Mouse (Mus musculus): ENCODE measurements around the gene Usp18. TPM values are rescaled to one million over a fixed set of nuclear protein-coding genes. Genes with fewer than 3 reads are reported as not detected.

Usp18 gene
- polyA plus RNA-seq, 2 experiments, result 2.9 to 5.4 TPM

- DNase-seq (ENCODE audit: low read depth in 3 of 3, low spot score in 3 of 3), result peak; percentile 20 to 32 (median 23)
Measured at GRCm38 (mm10) chr6:121274356-121274755, 28.6 kb downstream of the Usp18 start.

GRCm38 (mm10) chr6:121284132-121284531, 38.4 kb downstream of the Usp18 start:
- DNase-seq (ENCODE audit: low read depth in 3 of 3, low spot score in 3 of 3) (no peak), ATAC-seq (ENCODE audit: insufficient read depth) (no peak)
- H3K36me3 ChIP-seq (replicated peaks; ENCODE audit: control insufficient read depth, insufficient read depth, low read depth), result no peaks in the 10 kb centered on the region
- no peak overlapping the region for H3K4me2 ChIP-seq (ENCODE audit: low read depth)
- no peak overlapping the region for H3K4me3 ChIP-seq (ENCODE audit: insufficient read depth in 1 of 2, low read depth in 2 of 2, low read length in 2 of 2)
- no peak overlapping the region for H3K27ac ChIP-seq
- H3K9ac ChIP-seq (replicated peaks), result no peak overlapping the region
- WGBS (ENCODE audit: insufficient replicate concordance), result 69% methylated on average over 5 of the region's 5 CpGs
- no peaks in the 10 kb centered on the region for H3K4me1 ChIP-seq (replicated peaks; ENCODE audit: control insufficient read depth in 2 of 2, insufficient read depth in 2 of 2, low read length in 1 of 2)
- no peaks in the 10 kb centered on the region; the same call in 1 of the 2 replicates for H3K27me3 ChIP-seq (ENCODE audit: control insufficient read depth, insufficient read depth, low read length)
- TF ChIP-seq EP300 (IDR thresholded peaks at IDR 0.05; ENCODE audit: low read depth), result no peak
- TF ChIP-seq CTCF (IDR thresholded peaks at IDR 0.05; ENCODE audit: low read depth), result no peak
- no peaks in the 10 kb centered on the region for H3K9me3 ChIP-seq (ENCODE audit: control insufficient read depth, low read length)

More at GRCm38 (mm10) chr6:121274356-121274755, 28.6 kb downstream of the Usp18 start:
- no peak for ATAC-seq (ENCODE audit: insufficient read depth)
- Histone ChIP-seq H3K4me3 (ENCODE audit: insufficient read depth in 1 of 2, low read depth in 2 of 2, low read length in 2 of 2) (no peak overlapping the region), H3K4me1 (replicated peaks; ENCODE audit: control insufficient read depth in 2 of 2, insufficient read depth in 2 of 2, low read length in 1 of 2) (no peaks in the 10 kb centered on the region; a peak in 1 of 4 replicates), H3K36me3 (replicated peaks; ENCODE audit: control insufficient read depth, insufficient read depth, low read depth) (no peaks in the 10 kb centered on the region), H3K27me3 (ENCODE audit: control insufficient read depth, insufficient read depth, low read length) (no peaks in the 10 kb centered on the region), H3K9me3 (ENCODE audit: control insufficient read depth, low read length) (no peaks in the 10 kb centered on the region), H3K4me2 (ENCODE audit: low read depth) (no peak overlapping the region), H3K9ac (replicated peaks) (no peak overlapping the region), H3K27ac (no peak overlapping the region)
- 50% methylated on average over 3 of the region's 3 CpGs for WGBS (ENCODE audit: insufficient replicate concordance)
- TF ChIP-seq CTCF (IDR thresholded peaks at IDR 0.05; ENCODE audit: low read depth) (peak; percentile 53; the same call in 1 of the 2 replicates), EP300 (IDR thresholded peaks at IDR 0.05; ENCODE audit: low read depth) (no peak)

GRCm38 (mm10) chr6:121299317-121299716, 53.6 kb downstream of the Usp18 start:
- Histone ChIP-seq H3K27me3 (ENCODE audit: control insufficient read depth, insufficient read depth, low read length) (no peaks in the 10 kb centered on the region), H3K9ac (replicated peaks) (no peak overlapping the region), H3K36me3 (replicated peaks; ENCODE audit: control insufficient read depth, insufficient read depth, low read depth) (no peaks in the 10 kb centered on the region), H3K4me1 (replicated peaks; ENCODE audit: control insufficient read depth in 2 of 2, insufficient read depth in 2 of 2, low read length in 1 of 2) (peaks cover 0 to 3% of the 10 kb centered on the region in 2 experiments; a peak in 2 of 4 replicates), H3K4me2 (ENCODE audit: low read depth) (no peak overlapping the region), H3K9me3 (ENCODE audit: control insufficient read depth, low read length) (no peaks in the 10 kb centered on the region), H3K27ac (no peak overlapping the region), H3K4me3 (ENCODE audit: insufficient read depth in 1 of 2, low read depth in 2 of 2, low read length in 2 of 2) (no peak overlapping the region)
- no peak for TF ChIP-seq CTCF (IDR thresholded peaks at IDR 0.05; ENCODE audit: low read depth)
- TF ChIP-seq EP300 (IDR thresholded peaks at IDR 0.05; ENCODE audit: low read depth), result no peak
- no peak for DNase-seq (ENCODE audit: low read depth in 3 of 3, low spot score in 3 of 3)
- WGBS (ENCODE audit: insufficient replicate concordance), result 47% methylated on average over 7 of the region's 7 CpGs
- no peak for ATAC-seq (ENCODE audit: insufficient read depth)

GRCm38 (mm10) chr6:121299954-121300353, 54.2 kb downstream of the Usp18 start, which contains the start of gene Slc6a13:
Gene Slc6a13 (plus strand): TSS chr6:121300227.
- TF ChIP-seq CTCF (IDR thresholded peaks at IDR 0.05; ENCODE audit: low read depth) (no peak), EP300 (IDR thresholded peaks at IDR 0.05; ENCODE audit: low read depth) (no peak)
- ATAC-seq (ENCODE audit: insufficient read depth) (peak; percentile 70), DNase-seq (ENCODE audit: low read depth in 3 of 3, low spot score in 3 of 3) (peak in 1 of 3 experiments; percentile 22)
- 10% methylated on average over 11 of the region's 11 CpGs for WGBS (ENCODE audit: insufficient replicate concordance)
- H3K4me3 ChIP-seq (ENCODE audit: insufficient read depth in 1 of 2, low read depth in 2 of 2, low read length in 2 of 2), result peak within 1 kb of the TSS; percentile 29 to 41
- no peak within 1 kb of the TSS for H3K9ac ChIP-seq (replicated peaks)
- no peaks in the 10 kb centered on the region for H3K9me3 ChIP-seq (ENCODE audit: control insufficient read depth, low read length)
- peak within 1 kb of the TSS; percentile 42 for H3K4me2 ChIP-seq (ENCODE audit: low read depth)
- no peak within 1 kb of the TSS for H3K27ac ChIP-seq
- no peaks in the 10 kb centered on the region for H3K27me3 ChIP-seq (ENCODE audit: control insufficient read depth, insufficient read depth, low read length)
- H3K36me3 ChIP-seq (replicated peaks; ENCODE audit: control insufficient read depth, insufficient read depth, low read depth), result no peaks in the 10 kb centered on the region
- H3K4me1 ChIP-seq (replicated peaks; ENCODE audit: control insufficient read depth in 2 of 2, insufficient read depth in 2 of 2, low read length in 1 of 2), result peaks cover 0 to 3% of the 10 kb centered on the region in 2 experiments; a peak in 2 of 4 replicates

GRCm38 (mm10) chr6:121300504-121300903, 54.8 kb downstream of the Usp18 start:
- DNase-seq (ENCODE audit: low read depth in 3 of 3, low spot score in 3 of 3) (no peak), ATAC-seq (ENCODE audit: insufficient read depth) (peak; percentile 61; the same call in 1 of the 2 replicates)
- 44% methylated on average over 9 of the region's 9 CpGs for WGBS (ENCODE audit: insufficient replicate concordance)
- TF ChIP-seq CTCF (IDR thresholded peaks at IDR 0.05; ENCODE audit: low read depth) (no peak), EP300 (IDR thresholded peaks at IDR 0.05; ENCODE audit: low read depth) (no peak)
- no peaks in the 10 kb centered on the region for H3K27me3 ChIP-seq (ENCODE audit: control insufficient read depth, insufficient read depth, low read length)
- peaks cover 0 to 3% of the 10 kb centered on the region in 2 experiments; a peak in 2 of 4 replicates for H3K4me1 ChIP-seq (replicated peaks; ENCODE audit: control insufficient read depth in 2 of 2, insufficient read depth in 2 of 2, low read length in 1 of 2)
- H3K4me2 ChIP-seq (ENCODE audit: low read depth), result peak overlapping the region; percentile 42
- no peaks in the 10 kb centered on the region for H3K36me3 ChIP-seq (replicated peaks; ENCODE audit: control insufficient read depth, insufficient read depth, low read depth)
- H3K9ac ChIP-seq (replicated peaks), result no peak overlapping the region
- H3K4me3 ChIP-seq (ENCODE audit: insufficient read depth in 1 of 2, low read depth in 2 of 2, low read length in 2 of 2), result peak overlapping the region; percentile 29 to 41
- H3K27ac ChIP-seq, result no peak overlapping the region
- H3K9me3 ChIP-seq (ENCODE audit: control insufficient read depth, low read length), result no peaks in the 10 kb centered on the region
